Mouse (Mus musculus) hindbrain, postnatal 0 days (tissue): ENCODE results near the gene Copg2. TPM values are rescaled to one million over a fixed set of nuclear protein-coding genes. Genes with fewer than 3 reads are reported as not detected.

ENCODE experiments used
- ATAC-seq: fragments of 200-750 bp; cut with Nextera tagmentation; 2 replicates; pipeline ENCODE4 v1.8.0; 2017; ENCODE audit warnings: mild to moderate bottlenecking, moderate TSS enrichment, moderate library complexity
- DNase-seq: peaks from one replicate; pipeline ENCODE4 v3.0.0-alpha.2; 2015; ENCODE audit warnings: low spot score
- H3K27ac ChIP-seq: fragments of 300-500 bp; sonication (generic); 2 replicates; pipeline ENCODE4 v1.5.1; 2014; ENCODE audit warnings: mild to moderate bottlenecking
- H3K27me3 ChIP-seq: fragments of 300-500 bp; sonication (generic); 2 replicates; pipeline ENCODE4 v1.6.1; 2014; ENCODE audit warnings: low read length, mixed read lengths; ENCODE audit not compliant: insufficient read depth
- H3K36me3 ChIP-seq: fragments of 300-500 bp; sonication (generic); 2 replicates; pipeline ENCODE4 v1.6.1; 2014; ENCODE audit warnings: low read length, mixed read lengths; ENCODE audit not compliant: insufficient read depth
- H3K4me1 ChIP-seq: fragments of 300-500 bp; sonication (generic); 2 replicates; pipeline ENCODE4 v1.6.1; 2014; ENCODE audit warnings: antibody characterized with exemption, low read length, mixed read lengths; ENCODE audit not compliant: insufficient read depth
- H3K4me2 ChIP-seq: fragments of 300-500 bp; sonication (generic); 2 replicates; pipeline ENCODE4 v1.6.1; 2014; ENCODE audit warnings: low read depth, mild to moderate bottlenecking, low read length, moderate library complexity, mixed read lengths
- H3K4me3 ChIP-seq: fragments of 300-500 bp; sonication (generic); 2 replicates; pipeline ENCODE4 v1.5.1; 2014; ENCODE audit warnings: low read length
- H3K9ac ChIP-seq: fragments of 300-500 bp; sonication (generic); replicated peaks from 2 replicates; pipeline ENCODE4 v1.6.1; 2014; ENCODE audit warnings: mild to moderate bottlenecking, low read length, moderate library complexity, mixed read lengths
- H3K9me3 ChIP-seq: fragments of 300-500 bp; sonication (generic); 2 replicates; pipeline ENCODE4 v1.6.1; 2016; ENCODE audit warnings: low read length, mixed read lengths
- CTCF ChIP-seq: IDR thresholded peaks from 2 replicates; pipeline ENCODE4 v1.5.1; 2016; ENCODE audit warnings: antibody characterized with exemption, control low read depth, low read depth
- WGBS: fragments of 180-500 bp; shearing (Covaris S2); extraction: QIAGEN DNeasy Blood & Tissue Kit; methylation state at CpG from one replicate; pipeline ENCODE4 v1.1.7; 2014; 5-methylcytosine and 5-hydroxymethylcytosine counted together
- polyA plus RNA-seq: library from polyadenylated mRNA; unstranded; fragments of >200 nt; fragmentation: Nextera tagmentation; extraction: Ambion mirVana; gene quantifications from 2 replicates; pipeline ENCODE4 v1.2.1, GENCODE M21; 2015
- total RNA-seq: library from RNA; depleted of rRNA; stranded (reverse); fragments of >200 nt; gene quantifications from 2 replicates; pipeline ENCODE4 v1.2.3, GENCODE M21; 2014

Copg2 gene
- total and polyA plus RNA-seq, 2 experiments from 2014 or later, result 30.7 to 35.6 TPM

DNA sequence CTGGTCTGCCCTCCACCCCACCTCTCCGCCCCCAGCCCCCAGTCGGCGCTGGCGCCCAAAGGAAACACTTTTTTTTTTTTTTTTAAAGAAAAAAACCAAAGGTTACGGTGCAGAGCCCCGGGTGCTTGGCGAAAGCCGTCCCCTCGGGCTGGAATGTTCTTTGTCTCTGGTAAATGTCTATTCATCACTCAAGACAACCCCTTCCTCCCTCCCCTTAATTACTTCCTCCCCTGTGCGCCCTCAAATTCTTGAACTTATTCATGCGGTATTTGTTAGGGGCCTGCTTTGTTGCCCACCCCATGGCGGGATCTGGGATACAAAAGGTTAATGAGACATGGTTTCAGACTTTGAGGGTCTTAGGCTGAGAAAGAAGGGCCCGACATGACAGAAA, 160.2 kb downstream of the Copg2 start:
- peak overlapping the region; percentile 11 for H3K4me3 ChIP-seq
- DNase-seq, result no peak
- ATAC-seq, result no peak

DNA sequence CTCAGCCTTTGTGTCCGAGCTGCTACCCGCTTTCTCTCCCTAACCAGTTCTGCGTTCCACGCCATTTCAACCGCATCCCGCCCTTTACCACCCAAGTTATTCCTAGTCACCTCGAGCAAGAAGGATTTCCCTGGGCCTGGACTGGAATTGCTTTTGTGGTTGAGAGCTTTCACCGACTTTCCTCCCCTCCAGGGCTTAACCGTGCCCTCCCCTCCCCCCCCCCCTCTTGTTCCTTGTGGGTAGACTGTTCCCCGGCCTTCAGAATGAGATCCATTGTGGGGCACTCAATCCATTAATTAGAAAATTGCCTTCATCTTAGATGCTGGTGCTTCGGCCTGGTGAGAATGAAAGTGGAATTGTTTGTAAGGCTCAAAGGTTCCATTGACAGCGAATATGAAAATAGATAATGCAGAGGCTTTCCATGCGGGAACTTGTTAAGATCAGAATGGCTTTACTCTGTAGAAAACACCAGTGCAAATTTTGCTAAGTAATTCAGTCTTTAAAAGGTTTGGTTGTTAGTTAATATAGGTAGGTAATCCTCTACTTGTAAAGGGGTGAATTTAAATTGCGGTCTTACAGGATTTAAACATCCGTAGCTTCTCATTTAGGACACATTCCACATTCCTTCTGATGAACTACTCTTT, 160.7 kb downstream of the Copg2 start:
- DNase-seq (peak; percentile 4), ATAC-seq (no peak)
- TF ChIP-seq CTCF, result no peak
- Histone ChIP-seq H3K27me3 (no peaks in the 10 kb centered on the region), H3K9me3 (0 out of 2 replicates have a peak, but pooled peaks cover 4% of the 10 kb centered on the region), H3K27ac (peak overlapping the region; percentile 84), H3K9ac (no peak overlapping the region), H3K4me3 (peak overlapping the region; percentile 8; the same call in 1 of the 2 replicates), H3K4me1 (no peaks in the 10 kb centered on the region), H3K4me2 (peak overlapping the region; percentile 64), H3K36me3 (no peaks in the 10 kb centered on the region)
- 46% methylated on average over 15 of the region's 15 CpGs for WGBS

More for the DNA sequence above, 160.2 kb downstream of the Copg2 start:
- WGBS, result 45% methylated on average over 13 of the region's 13 CpGs
- H3K9ac ChIP-seq, result no peak overlapping the region
- H3K4me1 ChIP-seq, result no peaks in the 10 kb centered on the region
- H3K4me2 ChIP-seq, result peak overlapping the region; percentile 64
- H3K9me3 ChIP-seq, result 0 out of 2 replicates have a peak, but pooled peaks cover 4% of the 10 kb centered on the region
- H3K36me3 ChIP-seq, result no peaks in the 10 kb centered on the region
- no peaks in the 10 kb centered on the region for H3K27me3 ChIP-seq
- H3K27ac ChIP-seq, result peak overlapping the region; percentile 84
- TF ChIP-seq CTCF, result no peak

DNA sequence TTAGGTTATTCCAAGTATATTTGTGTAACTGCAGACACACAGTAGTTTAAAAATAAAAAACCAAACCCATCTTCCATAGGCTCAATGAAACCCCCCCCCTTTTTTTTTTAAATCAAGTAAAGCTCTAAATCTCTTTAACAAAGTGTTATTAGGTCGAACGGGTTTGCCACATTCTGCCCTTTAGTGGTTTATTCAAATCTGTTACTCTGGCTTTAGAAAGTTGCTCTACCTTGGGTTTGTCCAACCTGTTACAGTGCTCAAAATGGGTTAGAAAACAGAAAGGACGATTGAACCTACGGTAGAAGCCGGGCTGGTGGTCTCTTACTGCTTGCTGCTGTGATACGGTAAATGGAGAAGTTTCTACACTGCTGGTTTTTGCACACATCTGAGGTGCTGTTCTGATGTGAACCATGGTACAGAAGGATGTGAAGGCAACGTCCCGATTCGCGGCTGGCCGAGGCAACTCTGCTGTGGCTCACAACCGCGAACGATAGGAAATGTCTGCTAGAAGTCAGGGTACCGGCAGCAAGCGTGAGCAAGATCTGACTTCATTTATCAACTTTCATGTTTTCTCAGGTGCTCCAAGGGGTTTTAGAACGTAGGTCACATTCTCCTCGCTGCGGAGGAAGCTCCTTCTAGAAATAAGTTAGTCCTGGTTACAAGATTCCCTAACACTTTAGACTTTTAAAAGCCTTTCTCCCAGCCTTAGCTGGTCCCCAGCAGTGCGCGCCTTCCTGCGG, 161.4 kb downstream of the Copg2 start:
- peak overlapping the region; percentile 8; the same call in 1 of the 2 replicates for H3K4me3 ChIP-seq
- DNase-seq (peak; percentile 2), ATAC-seq (no peak)
- H3K4me1 ChIP-seq, result no peaks in the 10 kb centered on the region
- H3K9ac ChIP-seq, result no peak overlapping the region
- H3K27me3 ChIP-seq, result no peaks in the 10 kb centered on the region
- peak overlapping the region; percentile 84; the same call in 1 of the 2 replicates for H3K27ac ChIP-seq
- WGBS, result 55% methylated on average over 22 of the region's 22 CpGs
- peak overlapping the region; percentile 64 for H3K4me2 ChIP-seq
- 0 out of 2 replicates have a peak, but pooled peaks cover 4% of the 10 kb centered on the region for H3K9me3 ChIP-seq
- no peak for TF ChIP-seq CTCF
- no peaks in the 10 kb centered on the region for H3K36me3 ChIP-seq

DNA sequence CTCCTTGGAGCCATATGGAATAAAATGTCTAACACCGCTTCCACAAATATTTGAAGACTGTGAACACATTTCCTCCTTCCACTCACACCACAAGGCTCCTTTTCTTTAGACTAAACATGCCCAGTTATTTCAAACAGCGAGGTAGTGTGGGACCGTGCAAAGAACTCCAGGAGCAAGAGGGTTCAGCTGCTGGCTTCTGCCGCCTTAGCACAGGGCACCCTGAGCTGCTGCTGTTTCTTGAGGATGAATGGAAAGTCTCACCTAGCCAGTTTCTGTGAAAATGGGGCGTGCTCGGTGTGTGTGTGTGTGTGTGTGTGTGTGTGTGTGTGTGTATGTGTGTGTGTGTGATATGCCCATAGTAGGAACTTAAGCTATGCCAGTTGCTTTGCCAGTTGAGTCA, 162.1 kb downstream of the Copg2 start:
- H3K9me3 ChIP-seq, result 0 out of 2 replicates have a peak, but pooled peaks cover 4% of the 10 kb centered on the region
- H3K4me1 ChIP-seq, result no peaks in the 10 kb centered on the region
- TF ChIP-seq CTCF, result no peak
- no peak for DNase-seq
- no peak overlapping the region for H3K4me3 ChIP-seq
- no peaks in the 10 kb centered on the region for H3K27me3 ChIP-seq
- no peak overlapping the region for H3K9ac ChIP-seq
- no peak for ATAC-seq
- no peaks in the 10 kb centered on the region for H3K36me3 ChIP-seq
- 54% methylated on average over 6 of the region's 6 CpGs for WGBS
- no peak overlapping the region for H3K4me2 ChIP-seq
- H3K27ac ChIP-seq, result no peak overlapping the region

DNA sequence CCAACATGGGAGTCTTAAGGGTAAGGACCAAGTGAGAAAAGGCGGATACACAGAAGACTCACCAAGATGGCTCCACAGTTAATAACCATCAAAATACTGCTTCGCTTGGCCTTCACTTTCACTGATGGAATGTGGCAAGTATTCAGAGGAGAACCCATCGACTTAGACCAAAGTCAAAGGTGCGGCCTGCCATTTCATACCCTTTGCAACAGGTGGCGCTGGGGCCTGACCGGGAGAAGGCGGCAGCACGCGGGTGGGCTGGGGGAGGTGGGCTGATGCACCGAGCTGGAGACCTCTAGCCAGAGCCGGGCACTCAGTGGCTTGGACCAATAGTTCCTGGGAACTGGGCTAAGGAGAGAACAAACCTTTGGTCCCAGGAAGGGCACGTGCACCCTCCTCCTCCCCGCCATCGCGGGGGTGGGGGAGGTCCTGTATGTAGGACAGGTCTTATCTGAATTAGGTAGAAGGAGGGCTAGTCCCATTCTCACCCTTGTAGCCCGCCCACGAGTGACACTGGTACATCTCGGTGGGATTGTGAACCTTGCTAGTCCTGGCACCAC, 163.9 kb downstream of the Copg2 start:
- Histone ChIP-seq H3K36me3 (no peaks in the 10 kb centered on the region), H3K9ac (no peak overlapping the region), H3K9me3 (0 out of 2 replicates have a peak, but pooled peaks cover under 1% of the 10 kb centered on the region), H3K4me3 (no peak overlapping the region), H3K27ac (no peak overlapping the region), H3K4me1 (no peaks in the 10 kb centered on the region), H3K4me2 (no peak overlapping the region), H3K27me3 (no peaks in the 10 kb centered on the region)
- DNase-seq (no peak), ATAC-seq (no peak)
- TF ChIP-seq CTCF, result peak; percentile 12; the same call in 1 of the 2 replicates
- 55% methylated on average over 18 of the region's 18 CpGs for WGBS

DNA sequence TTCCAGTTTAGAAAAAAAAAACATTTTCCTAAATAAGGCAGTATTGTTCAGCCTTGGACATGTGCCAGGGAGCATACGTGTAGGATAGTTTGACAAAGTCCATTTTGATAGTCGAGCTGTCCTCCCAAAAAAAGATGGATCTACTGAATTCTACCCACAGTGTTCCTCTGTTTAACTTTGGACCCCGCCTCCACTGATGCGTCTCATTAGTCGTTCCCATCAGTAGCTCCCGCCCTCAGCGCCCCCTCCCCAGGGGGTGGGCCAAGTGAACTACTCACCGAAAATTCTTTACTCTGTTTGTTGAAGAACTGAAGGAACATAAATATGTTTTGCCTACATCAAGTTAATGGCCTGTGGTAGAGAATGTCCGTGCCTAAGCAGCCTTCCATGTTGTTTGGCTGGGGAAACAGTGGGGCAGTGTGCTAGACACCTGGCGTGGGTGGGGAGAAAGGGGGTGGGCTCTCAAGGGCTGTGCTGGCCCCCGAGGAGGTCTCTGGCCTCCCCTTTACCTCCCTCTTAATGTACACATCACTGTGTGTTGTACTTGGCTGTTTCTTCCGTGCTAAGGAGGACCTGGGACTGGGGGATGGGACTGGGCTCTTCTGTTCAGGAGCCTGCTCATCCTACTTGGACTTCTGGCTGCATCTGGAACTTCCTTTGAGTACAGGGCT, 166.2 kb downstream of the Copg2 start:
- Histone ChIP-seq H3K36me3 (no peaks in the 10 kb centered on the region), H3K9me3 (no peaks in the 10 kb centered on the region), H3K4me3 (no peak overlapping the region), H3K27ac (no peak overlapping the region), H3K27me3 (no peaks in the 10 kb centered on the region), H3K9ac (no peak overlapping the region), H3K4me2 (no peak overlapping the region), H3K4me1 (no peaks in the 10 kb centered on the region)
- whole genome bisulfite sequencing, result 37% methylated on average over 12 of the region's 12 CpGs
- ATAC-seq (no peak), DNase-seq (peak; percentile 22)
- no peak for TF ChIP-seq CTCF
